ENCODE assay signal across 21 mouse cellular contexts in the genomic region with DNA sequence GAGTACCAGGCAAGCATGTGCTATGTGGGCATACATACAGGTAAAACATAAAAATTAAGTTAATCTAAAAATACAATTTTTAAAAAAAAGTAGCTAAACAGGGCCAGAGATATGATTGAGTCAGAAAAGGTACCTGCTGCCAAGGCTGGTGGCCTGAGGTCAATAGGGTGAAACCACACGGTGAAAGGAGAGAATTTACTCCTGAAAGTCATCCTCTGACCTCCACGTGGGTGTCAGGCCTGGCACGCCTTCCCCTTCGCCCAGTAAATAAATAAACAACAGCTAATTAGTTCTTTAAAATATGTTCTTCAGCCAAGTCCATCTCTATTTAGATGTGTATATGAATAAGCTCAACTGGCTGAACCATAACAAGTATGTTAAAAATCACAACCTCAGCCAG. TPM values are rescaled to one million over a fixed set of nuclear protein-coding genes. Genes with fewer than 3 reads are reported as not detected.
"Had no signal": no experiment of that assay in that cellular context is flagged by ENCODE, and none has a peak within 500 bp of the region (broad histone marks: within the 10 kb centered on the region; RNA-seq: fewer than 3 reads in every experiment).

No protein-coding gene starts in this region.

- H3K4me2 ChIP-seq: liver, embryonic 12.5 days; liver, embryonic 15.5 days; lung, embryonic 15.5 days; midbrain, embryonic 13.5 days had no signal

- ATAC-seq: intestine, postnatal 0 days; liver, embryonic 12.5 days; midbrain, embryonic 13.5 days; midbrain, embryonic 16.5 days had no signal

- H3K36me3 ChIP-seq: liver, embryonic 12.5 days; liver, embryonic 15.5 days; lung, embryonic 15.5 days; midbrain, embryonic 10.5 days; midbrain, embryonic 13.5 days had no signal

- H3K9ac ChIP-seq: liver, embryonic 12.5 days; liver, embryonic 15.5 days; lung, embryonic 15.5 days; midbrain, embryonic 13.5 days had no signal

- H3K4me3 ChIP-seq: liver, embryonic 12.5 days; liver, embryonic 15.5 days; lung, embryonic 15.5 days; megakaryocyte, embryonic 14.5 days; midbrain, embryonic 10.5 days; midbrain, embryonic 13.5 days had no signal

- DNase-seq: kidney, adult 8-10 months; kidney, postnatal 36 days; lung, adult 18-20 months; lung, postnatal 10 days; lung, postnatal 36 days; right cerebral cortex, adult 18-20 months; right cerebral cortex, postnatal 14 days; right cerebral cortex, postnatal 4 days; thymus, adult 2 months; thymus, postnatal 14 days had no signal

- H3K9me3 ChIP-seq: liver, embryonic 12.5 days; liver, embryonic 15.5 days; lung, embryonic 15.5 days; midbrain, embryonic 10.5 days; midbrain, embryonic 13.5 days had no signal

- H3K27ac ChIP-seq: kidney, postnatal 0 days; liver, embryonic 12.5 days; liver, embryonic 15.5 days; lung, embryonic 15.5 days; midbrain, embryonic 10.5 days; midbrain, embryonic 13.5 days; stomach, postnatal 0 days had no signal

RNA-seq across cellular contexts. Expression of a gene that starts 3.3 kb away (rescaled TPM):
- total RNA-seq: monocyte, adult 5-6 weeks had no signal

RNA-seq across cellular contexts. Expression of a gene that starts 34.5 kb away (rescaled TPM):
- total RNA-seq: monocyte, adult 5-6 weeks had no signal
- polyA plus RNA-seq: liver, embryonic 12.5 days; liver, embryonic 15.5 days had no signal
